Mouse (Mus musculus): ENCODE measurements around the gene Ice1. TPM values are rescaled to one million over a fixed set of nuclear protein-coding genes. Genes with fewer than 3 reads are reported as not detected.

Gene Ice1
- polyA plus RNA-seq, 2 experiments: 5.9 to 9.6 TPM

DNA sequence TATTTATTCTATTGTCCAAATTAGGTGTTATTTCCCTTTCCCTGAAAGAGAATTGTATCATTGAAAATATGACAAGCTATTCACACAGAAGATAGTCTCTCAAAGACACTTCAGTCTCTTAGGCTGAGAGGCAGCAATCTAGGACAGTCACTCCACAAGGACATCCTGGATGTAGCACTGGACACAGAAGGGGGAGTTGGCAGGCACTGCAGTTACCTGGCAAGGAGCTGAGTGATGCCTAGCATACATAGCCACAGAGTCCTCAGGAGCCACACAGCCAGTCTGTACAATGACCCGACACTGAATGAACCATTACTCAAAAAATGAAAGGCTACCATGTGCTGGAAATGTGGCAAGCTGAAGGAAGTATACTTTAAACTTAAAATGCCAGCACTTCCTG lies 35.9 kb downstream of the Ice1 start:
- WGBS (ENCODE audit: insufficient replicate concordance): 56% methylated on average over 1 of the region's 1 CpGs
- H3K4me3 ChIP-seq (ENCODE audit: insufficient read depth in 1 of 2, low read depth in 2 of 2, low read length in 2 of 2): no peak overlapping the region
- no peak for ATAC-seq (ENCODE audit: insufficient read depth)
- no peaks in the 10 kb centered on the region for H3K27me3 ChIP-seq (ENCODE audit: control insufficient read depth, insufficient read depth, low read length)
- H3K4me1 ChIP-seq (replicated peaks; ENCODE audit: control insufficient read depth in 2 of 2, insufficient read depth in 2 of 2, low read length in 1 of 2): no peaks in the 10 kb centered on the region
- DNase-seq (ENCODE audit: low read depth in 3 of 3, low spot score in 3 of 3): no peak
- no peaks in the 10 kb centered on the region for H3K9me3 ChIP-seq (ENCODE audit: control insufficient read depth, low read length)
- no peak overlapping the region for H3K4me2 ChIP-seq (ENCODE audit: low read depth)
- no peak overlapping the region for H3K27ac ChIP-seq
- no peak for TF ChIP-seq EP300 (IDR thresholded peaks at IDR 0.05; ENCODE audit: low read depth)
- no peak for TF ChIP-seq CTCF (IDR thresholded peaks at IDR 0.05; ENCODE audit: low read depth)
- no peak overlapping the region for H3K9ac ChIP-seq (replicated peaks)
- H3K36me3 ChIP-seq (replicated peaks; ENCODE audit: control insufficient read depth, insufficient read depth, low read depth): peaks cover 2% of the 10 kb centered on the region; the same call in 1 of the 2 replicates

DNA sequence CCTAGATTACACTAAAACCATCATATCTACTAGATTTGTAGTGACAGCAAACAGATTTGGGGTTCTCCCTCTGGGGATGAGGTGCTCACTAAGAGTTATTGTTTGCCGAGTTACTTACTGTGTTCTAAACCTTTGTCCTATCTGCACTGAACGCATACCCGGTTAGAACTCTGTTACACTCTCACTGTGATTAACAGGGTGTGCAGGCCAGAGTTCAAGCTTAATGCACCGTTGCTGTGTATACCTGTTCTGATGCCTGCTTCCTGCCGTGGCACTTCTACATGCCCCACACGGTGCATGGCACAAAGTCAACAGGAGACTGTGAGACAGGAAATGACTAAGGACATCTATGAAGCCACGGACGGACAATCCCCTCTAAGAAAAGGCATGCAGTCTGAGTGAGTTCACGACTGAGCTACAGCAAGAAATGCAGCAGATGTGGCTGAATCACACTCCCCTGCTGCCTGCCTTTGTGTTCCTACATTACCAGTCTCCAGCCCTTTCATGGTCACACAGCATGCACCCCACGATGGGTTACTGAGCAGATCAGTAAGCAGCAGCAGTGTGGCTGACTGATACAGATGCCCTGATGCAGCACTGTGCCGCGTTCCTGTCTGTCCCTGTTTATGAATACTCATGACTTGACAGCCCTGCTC lies 37.3 kb downstream of the Ice1 start:
- Histone ChIP-seq H3K27me3 (ENCODE audit: control insufficient read depth, insufficient read depth, low read length) (no peaks in the 10 kb centered on the region), H3K4me1 (replicated peaks; ENCODE audit: control insufficient read depth in 2 of 2, insufficient read depth in 2 of 2, low read length in 1 of 2) (no peaks in the 10 kb centered on the region), H3K9ac (replicated peaks) (no peak overlapping the region), H3K4me3 (ENCODE audit: insufficient read depth in 1 of 2, low read depth in 2 of 2, low read length in 2 of 2) (no peak overlapping the region), H3K27ac (no peak overlapping the region), H3K4me2 (ENCODE audit: low read depth) (no peak overlapping the region), H3K9me3 (ENCODE audit: control insufficient read depth, low read length) (no peaks in the 10 kb centered on the region), H3K36me3 (replicated peaks; ENCODE audit: control insufficient read depth, insufficient read depth, low read depth) (peaks cover 2% of the 10 kb centered on the region; the same call in 1 of the 2 replicates)
- DNase-seq (ENCODE audit: low read depth in 3 of 3, low spot score in 3 of 3) (no peak), ATAC-seq (ENCODE audit: insufficient read depth) (no peak)
- WGBS (ENCODE audit: insufficient replicate concordance): 54% methylated on average over 12 of the region's 12 CpGs
- no peak for TF ChIP-seq CTCF (IDR thresholded peaks at IDR 0.05; ENCODE audit: low read depth)

DNA sequence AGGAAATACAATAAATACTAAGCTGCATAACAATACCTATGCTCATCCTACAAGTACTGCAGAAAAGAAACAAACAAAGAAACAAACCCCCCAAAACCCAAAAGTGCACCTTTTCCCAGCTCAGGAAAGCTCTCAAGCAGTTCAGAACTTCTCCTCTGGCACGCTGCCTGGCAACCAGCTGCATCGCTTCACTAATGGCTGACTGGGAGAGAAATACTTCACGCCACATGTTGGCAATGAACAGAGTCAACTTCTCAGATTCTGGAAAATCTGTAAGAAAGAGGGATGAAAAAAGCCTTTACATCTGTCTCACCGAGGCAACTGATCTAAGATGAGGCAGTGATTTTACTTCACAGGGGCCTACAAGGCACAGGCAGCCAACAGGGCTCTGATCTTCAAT lies 38.5 kb downstream of the Ice1 start:
- DNase-seq (ENCODE audit: low read depth in 3 of 3, low spot score in 3 of 3) (no peak), ATAC-seq (ENCODE audit: insufficient read depth) (no peak)
- Histone ChIP-seq H3K4me2 (ENCODE audit: low read depth) (no peak overlapping the region), H3K9me3 (ENCODE audit: control insufficient read depth, low read length) (no peaks in the 10 kb centered on the region), H3K9ac (replicated peaks) (no peak overlapping the region), H3K27me3 (ENCODE audit: control insufficient read depth, insufficient read depth, low read length) (no peaks in the 10 kb centered on the region), H3K4me3 (ENCODE audit: insufficient read depth in 1 of 2, low read depth in 2 of 2, low read length in 2 of 2) (no peak overlapping the region), H3K4me1 (replicated peaks; ENCODE audit: control insufficient read depth in 2 of 2, insufficient read depth in 2 of 2, low read length in 1 of 2) (no peaks in the 10 kb centered on the region), H3K36me3 (replicated peaks; ENCODE audit: control insufficient read depth, insufficient read depth, low read depth) (peaks cover 9% of the 10 kb centered on the region), H3K27ac (no peak overlapping the region)
- WGBS (ENCODE audit: insufficient replicate concordance): 81% methylated on average over 4 of the region's 4 CpGs
- TF ChIP-seq CTCF (IDR thresholded peaks at IDR 0.05; ENCODE audit: low read depth) (no peak), EP300 (IDR thresholded peaks at IDR 0.05; ENCODE audit: low read depth) (no peak)

DNA sequence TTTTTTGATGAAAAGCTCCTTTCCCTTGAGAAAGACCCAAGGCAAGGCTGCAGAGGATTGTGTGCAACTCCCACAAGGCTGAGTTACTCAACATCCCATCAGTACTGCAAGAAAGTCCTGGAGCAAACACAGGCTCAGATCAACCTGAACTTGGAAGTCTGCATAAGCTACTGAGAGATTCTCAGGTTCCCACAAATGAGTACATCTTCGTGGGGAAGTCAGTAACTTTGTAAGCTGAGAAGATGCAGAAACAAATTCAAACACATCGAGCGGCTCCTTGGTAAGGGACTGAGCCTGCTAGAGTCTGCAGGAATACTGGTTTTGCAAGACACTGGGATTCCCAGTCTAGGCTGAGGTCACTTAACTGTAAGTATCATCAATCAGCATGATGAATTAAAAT lies 40.5 kb downstream of the Ice1 start:
- no peak overlapping the region for H3K27ac ChIP-seq
- no peaks in the 10 kb centered on the region for H3K4me1 ChIP-seq (replicated peaks; ENCODE audit: control insufficient read depth in 2 of 2, insufficient read depth in 2 of 2, low read length in 1 of 2)
- no peak for ATAC-seq (ENCODE audit: insufficient read depth)
- no peak for TF ChIP-seq CTCF (IDR thresholded peaks at IDR 0.05; ENCODE audit: low read depth)
- no peak for TF ChIP-seq EP300 (IDR thresholded peaks at IDR 0.05; ENCODE audit: low read depth)
- peaks cover 12% of the 10 kb centered on the region for H3K36me3 ChIP-seq (replicated peaks; ENCODE audit: control insufficient read depth, insufficient read depth, low read depth)
- no peak overlapping the region for H3K9ac ChIP-seq (replicated peaks)
- H3K4me3 ChIP-seq (ENCODE audit: insufficient read depth in 1 of 2, low read depth in 2 of 2, low read length in 2 of 2): no peak overlapping the region
- DNase-seq (ENCODE audit: low read depth in 3 of 3, low spot score in 3 of 3): no peak
- no peaks in the 10 kb centered on the region for H3K9me3 ChIP-seq (ENCODE audit: control insufficient read depth, low read length)
- WGBS (ENCODE audit: insufficient replicate concordance): 79% methylated on average over 3 of the region's 3 CpGs
- H3K4me2 ChIP-seq (ENCODE audit: low read depth): no peak overlapping the region
- no peaks in the 10 kb centered on the region for H3K27me3 ChIP-seq (ENCODE audit: control insufficient read depth, insufficient read depth, low read length)

DNA sequence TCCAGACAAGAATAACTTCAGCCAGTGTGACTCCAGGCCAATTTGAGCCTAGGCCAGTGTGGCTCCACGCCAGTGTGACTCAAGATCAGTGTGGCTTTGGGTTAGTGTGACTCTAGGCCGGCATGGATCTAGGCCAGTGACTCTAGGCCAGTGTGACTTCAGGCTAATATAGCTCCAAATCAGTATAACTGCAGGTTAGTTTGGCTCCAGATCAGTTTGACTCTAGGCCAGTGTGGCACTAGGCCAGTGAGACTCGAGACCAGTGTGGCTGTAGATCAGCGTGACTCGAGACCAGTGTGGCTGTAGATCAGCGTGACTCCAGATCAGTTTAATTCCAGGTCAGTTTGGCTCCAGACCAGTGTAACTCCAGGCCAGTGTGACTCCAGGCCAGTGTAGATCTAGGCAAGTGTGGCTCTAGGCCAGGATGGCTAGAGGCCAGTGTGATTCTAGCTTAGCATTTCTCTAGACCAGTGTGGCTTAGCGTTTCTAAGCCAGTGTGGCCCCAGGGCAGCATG lies 47.1 kb downstream of the Ice1 start:
- WGBS (ENCODE audit: insufficient replicate concordance): 87% methylated on average over 7 of the region's 7 CpGs
- Histone ChIP-seq H3K27ac (no peak overlapping the region), H3K27me3 (ENCODE audit: control insufficient read depth, insufficient read depth, low read length) (no peaks in the 10 kb centered on the region), H3K9ac (replicated peaks) (no peak overlapping the region), H3K4me1 (replicated peaks; ENCODE audit: control insufficient read depth in 2 of 2, insufficient read depth in 2 of 2, low read length in 1 of 2) (no peaks in the 10 kb centered on the region), H3K36me3 (replicated peaks; ENCODE audit: control insufficient read depth, insufficient read depth, low read depth) (peaks cover 12% of the 10 kb centered on the region), H3K9me3 (ENCODE audit: control insufficient read depth, low read length) (no peaks in the 10 kb centered on the region), H3K4me2 (ENCODE audit: low read depth) (no peak overlapping the region), H3K4me3 (ENCODE audit: insufficient read depth in 1 of 2, low read depth in 2 of 2, low read length in 2 of 2) (no peak overlapping the region)
- DNase-seq (ENCODE audit: low read depth in 3 of 3, low spot score in 3 of 3) (no peak), ATAC-seq (ENCODE audit: insufficient read depth) (no peak)
- TF ChIP-seq EP300 (IDR thresholded peaks at IDR 0.05; ENCODE audit: low read depth) (no peak), CTCF (IDR thresholded peaks at IDR 0.05; ENCODE audit: low read depth) (no peak)

Data from liver, embryonic 14.5 days (tissue).